20 mouse cellular contexts compared by ENCODE assay signal in genomic region chr2:63877387-63877786, GRCm38 (mm10).
"Had no signal": no experiment of that assay in that cellular context is flagged by ENCODE, and none has a peak within 500 bp of the region (broad histone marks: within the 10 kb centered on the region; RNA-seq: fewer than 3 reads in every experiment).

No protein-coding gene starts in this region.

- DNase-seq: lung, adult 2 months; lung, postnatal 14 days; lung, postnatal 36 days; retina, postnatal 1 day; right cerebral cortex, adult 18-20 months; right cerebral cortex, postnatal 25 days; right cerebral cortex, postnatal 4 days; spleen, adult 18-20 months; thymus, adult 18-20 months; thymus, postnatal 14 days; thymus, postnatal 36 days had no signal

- H3K4me1 ChIP-seq: lung, embryonic 15.5 days; megakaryocyte, embryonic 14.5 days; midbrain, embryonic 13.5 days; midbrain, embryonic 15.5 days; neural tube, embryonic 13.5 days; neural tube, embryonic 15.5 days had no signal

- H3K9ac ChIP-seq: lung, embryonic 15.5 days; midbrain, embryonic 13.5 days; midbrain, embryonic 15.5 days; neural tube, embryonic 13.5 days; neural tube, embryonic 15.5 days had no signal

- H3K27me3 ChIP-seq: lung, embryonic 15.5 days; megakaryocyte, embryonic 14.5 days; midbrain, embryonic 13.5 days; midbrain, embryonic 15.5 days; neural tube, embryonic 13.5 days; neural tube, embryonic 15.5 days had no signal

- H3K27ac ChIP-seq: lung, embryonic 15.5 days; macrophage; midbrain, embryonic 13.5 days; midbrain, embryonic 15.5 days; neural tube, embryonic 13.5 days; neural tube, embryonic 15.5 days had no signal

- H3K4me2 ChIP-seq: lung, embryonic 15.5 days; midbrain, embryonic 11.5 days; midbrain, embryonic 13.5 days; midbrain, embryonic 15.5 days; neural tube, embryonic 13.5 days had no signal

- H3K4me3 ChIP-seq: lung, embryonic 15.5 days; megakaryocyte, embryonic 14.5 days; midbrain, embryonic 13.5 days; midbrain, embryonic 15.5 days; neural tube, embryonic 13.5 days; neural tube, embryonic 15.5 days had no signal

- H3K36me3 ChIP-seq: lung, embryonic 15.5 days; midbrain, embryonic 13.5 days; midbrain, embryonic 15.5 days; neural tube, embryonic 13.5 days; neural tube, embryonic 15.5 days had no signal

- H3K9me3 ChIP-seq: lung, embryonic 15.5 days; megakaryocyte, embryonic 14.5 days; midbrain, embryonic 13.5 days; midbrain, embryonic 15.5 days; neural tube, embryonic 13.5 days; neural tube, embryonic 15.5 days had no signal

- ATAC-seq: lung, postnatal 0 days; midbrain, embryonic 13.5 days; midbrain, embryonic 15.5 days had no signal
